Mouse (Mus musculus) B cell, adult 2 months (primary cell): ENCODE results near the gene Kcnd3.
"Not testable (repeated sequence)": the region's sequence is repeated elsewhere in the genome, so short reads cannot be mapped to it uniquely, and the experiment has no call there.

ENCODE experiments used
- DNase-seq, 2 experiments: peaks; one replicate each; pipeline ENCODE4 v3.0.0; 2022

The Kcnd3 gene

GRCm38 (mm10) chr3:105665105-105665765, 213.1 kb downstream of the Kcnd3 start:
- DNase-seq, result no peak

GRCm38 (mm10) chr3:105666996-105667523, 214.9 kb downstream of the Kcnd3 start:
- DNase-seq, result no peak

GRCm38 (mm10) chr3:105668161-105668560, 216.0 kb downstream of the Kcnd3 start:
- no peak for DNase-seq

- no peak for DNase-seq
Measured at GRCm38 (mm10) chr3:105669776-105670175, 217.6 kb downstream of the Kcnd3 start.

GRCm38 (mm10) chr3:105670801-105671200, 218.7 kb downstream of the Kcnd3 start:
- no peak for DNase-seq

GRCm38 (mm10) chr3:105674595-105675218, 222.6 kb downstream of the Kcnd3 start:
- DNase-seq, result peak; percentile 82 to 86

GRCm38 (mm10) chr3:105675932-105676331, 223.8 kb downstream of the Kcnd3 start:
- no peak for DNase-seq

GRCm38 (mm10) chr3:105680346-105680745, 228.2 kb downstream of the Kcnd3 start:
- no peak for DNase-seq

GRCm38 (mm10) chr3:105686394-105687323, 234.5 kb downstream of the Kcnd3 start:
- peak; percentile 12 to 16 for DNase-seq

GRCm38 (mm10) chr3:105687324-105688060, 235.4 kb downstream of the Kcnd3 start, which contains the start of gene Ddx20:
Ddx20 (minus strand) TSS chr3:105687574.
- DNase-seq, result peak; percentile 92

GRCm38 (mm10) chr3:105688536-105688935, 236.4 kb downstream of the Kcnd3 start:
- no peak for DNase-seq

GRCm38 (mm10) chr3:105693327-105694080, 241.4 kb downstream of the Kcnd3 start:
- DNase-seq, result no peak

GRCm38 (mm10) chr3:105695476-105696386, 243.6 kb downstream of the Kcnd3 start:
- no peak for DNase-seq

GRCm38 (mm10) chr3:105696387-105697147, 244.4 kb downstream of the Kcnd3 start:
- DNase-seq, result no peak

- no peak for DNase-seq
Measured at GRCm38 (mm10) chr3:105697148-105697441, 245.0 kb downstream of the Kcnd3 start.

GRCm38 (mm10) chr3:105698311-105698710, 246.2 kb downstream of the Kcnd3 start:
- no peak for DNase-seq

- no peak for DNase-seq
Measured at GRCm38 (mm10) chr3:105699241-105699933, 247.3 kb downstream of the Kcnd3 start.

- not testable (repeated sequence) for DNase-seq
Measured at GRCm38 (mm10) chr3:105700786-105701185, 248.7 kb downstream of the Kcnd3 start.

- no peak for DNase-seq
Measured at GRCm38 (mm10) chr3:105701399-105701798, 249.3 kb downstream of the Kcnd3 start.
